In the genomic region with DNA sequence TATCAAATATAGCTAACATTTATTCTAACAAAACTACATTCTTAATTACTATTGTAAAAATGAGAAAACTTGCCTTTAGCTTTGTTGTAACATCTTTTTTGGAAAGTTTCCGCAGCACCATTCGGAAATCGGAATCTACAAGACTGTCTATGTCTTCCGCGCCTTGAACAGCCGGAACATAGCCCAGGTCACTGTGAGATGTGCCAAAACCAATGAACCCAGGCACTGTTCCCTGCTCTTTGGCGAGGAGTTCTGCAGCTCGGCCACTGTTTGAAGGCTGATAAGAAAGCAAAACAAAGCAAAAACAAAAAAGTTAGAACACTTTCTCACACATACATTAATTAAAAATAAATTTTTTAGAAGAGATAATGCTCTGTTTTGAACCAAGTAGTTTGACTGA, we compare ENCODE assay signal across 24 mouse cellular contexts. TPM values are rescaled to one million over a fixed set of nuclear protein-coding genes. Genes with fewer than 3 reads are reported as not detected.
A peak's percentile ranks its signal among the peaks of the same experiment; 100 is the strongest.
DNase-seq lines count a peak whose midpoint lies in the region; ATAC-seq and TF ChIP-seq lines count a peak whose summit lies in the region.
"Had no signal": no experiment of that assay in that cellular context is flagged by ENCODE, and none has a peak within 500 bp of the region (broad histone marks: within the 10 kb centered on the region; RNA-seq: fewer than 3 reads in every experiment).

No protein-coding gene starts in this region.

- H3K36me3 ChIP-seq in forebrain, embryonic 15.5 days, result peaks cover 42% of the 10 kb centered on the region

- H3K4me2 ChIP-seq in forebrain, embryonic 15.5 days (replicated peaks), result no peak overlapping the region
- H3K4me2 ChIP-seq: forebrain, embryonic 13.5 days; heart, embryonic 11.5 days; hindbrain, embryonic 13.5 days had no signal

- no peak overlapping the region for H3K4me3 ChIP-seq in lung, adult 2 months (replicated peaks; ENCODE audit: extremely low read depth, low read depth, low read length)
- no peak overlapping the region for H3K4me3 ChIP-seq in cerebellum, adult 2 months (replicated peaks; ENCODE audit: insufficient read depth, low read depth, low read length)
- no peak overlapping the region for H3K4me3 ChIP-seq in forebrain, embryonic 15.5 days
- H3K4me3 ChIP-seq: forebrain, embryonic 10.5 days; forebrain, embryonic 13.5 days; gastrocnemius, adult 2 months; heart, adult 2 months; hindbrain, embryonic 10.5 days; hindbrain, embryonic 13.5 days had no signal

- no peak overlapping the region for H3K9ac ChIP-seq in forebrain, embryonic 15.5 days (replicated peaks)
- H3K9ac ChIP-seq: forebrain, embryonic 13.5 days; forebrain, postnatal 0 days; hindbrain, embryonic 13.5 days had no signal

- no peak for TF ChIP-seq CTCF in lung, adult 2 months (IDR thresholded peaks at IDR 0.05; ENCODE audit: insufficient read depth, low read length)
- TF ChIP-seq CTCF in cerebellum, adult 2 months (IDR thresholded peaks at IDR 0.05; ENCODE audit: borderline replicate concordance, insufficient read depth, low read depth, low read length), result no peak

- no peaks in the 10 kb centered on the region for H3K9me3 ChIP-seq in forebrain, embryonic 15.5 days
- H3K9me3 ChIP-seq: forebrain, embryonic 13.5 days; hindbrain, embryonic 10.5 days; hindbrain, embryonic 13.5 days had no signal

- no peaks in the 10 kb centered on the region for H3K27me3 ChIP-seq in cerebellum, adult 2 months (ENCODE audit: control insufficient read depth, insufficient read depth, low read length)
- no peaks in the 10 kb centered on the region for H3K27me3 ChIP-seq in forebrain, embryonic 15.5 days
- H3K27me3 ChIP-seq: forebrain, embryonic 13.5 days; hindbrain, embryonic 13.5 days had no signal

- 83% methylated on average over 8 of the region's 8 CpGs for WGBS in lung, adult 2 months
- 83% methylated on average over 8 of the region's 8 CpGs for WGBS in cerebellum, adult 2 months
- WGBS in forebrain, embryonic 15.5 days, result 98% methylated on average over 8 of the region's 8 CpGs

- no peak overlapping the region for H3K27ac ChIP-seq in cerebellum, adult 2 months (ENCODE audit: insufficient read depth, low read length)
- no peak overlapping the region for H3K27ac ChIP-seq in forebrain, embryonic 15.5 days (replicated peaks)
- H3K27ac ChIP-seq: forebrain, embryonic 10.5 days; forebrain, embryonic 13.5 days; gastrocnemius, adult 2 months; heart, adult 2 months; hindbrain, embryonic 10.5 days; hindbrain, embryonic 13.5 days had no signal

- ATAC-seq in forebrain, embryonic 15.5 days (replicated peaks), result no peak
- ATAC-seq: activated CD4-positive, CD25-positive, alpha-beta regulatory T cell, adult 4 months; forebrain, embryonic 13.5 days; forebrain, postnatal 0 days; hindbrain, embryonic 16.5 days had no signal

- H3K4me1 ChIP-seq in lung, adult 2 months (ENCODE audit: control insufficient read depth, insufficient read depth, low read length), result no peaks in the 10 kb centered on the region
- no peaks in the 10 kb centered on the region; the same call in 1 of the 2 replicates for H3K4me1 ChIP-seq in cerebellum, adult 2 months (ENCODE audit: control insufficient read depth, insufficient read depth, low read length)
- peaks cover 9% of the 10 kb centered on the region for H3K4me1 ChIP-seq in forebrain, embryonic 15.5 days

- DNase-seq in heart, adult 11 months, result peak; percentile 87
- DNase-seq in heart, adult 8-10 months (ENCODE audit: low spot score), result no peak
- DNase-seq in kidney, adult 9 months, result peak; percentile 6
- DNase-seq in kidney, adult 18-20 months, result no peak
- peak; percentile 25 for DNase-seq in lung, adult 2 months
- DNase-seq in lung, postnatal 25 days (ENCODE audit: low spot score), result peak; percentile 34
- no peak for DNase-seq in cerebellum, adult 2 months
- DNase-seq: adrenal gland, adult 8-10 months; adrenal gland, postnatal 25 days; cerebellum, adult 11-12 months; cerebellum, adult 9-10 months; cerebellum, postnatal 14 days; forebrain, postnatal 0 days; gastrocnemius, adult 2 months; gastrocnemius, postnatal 14 days; heart, adult 2 months had no signal

- no peak for TF ChIP-seq POLR2A in lung, adult 2 months (IDR thresholded peaks at IDR 0.05; ENCODE audit: borderline replicate concordance, extremely low read depth, low read depth, low read length)
- TF ChIP-seq POLR2A in cerebellum, adult 2 months (IDR thresholded peaks at IDR 0.05; ENCODE audit: borderline replicate concordance, insufficient read depth, low read length), result no peak

RNA-seq across cellular contexts. Expression of a gene that starts 4.9 kb away (rescaled TPM):
- total RNA-seq in heart, adult 8-10 months (2022), result 10 to 100 TPM; 20.4 to 22.8 (median 21.1) TPM
- polyA plus RNA-seq in lung, adult 2 months (2012; rRNA removed), result 3.8 and 6.3 TPM in 2 replicates
- 16.5 and 17.6 TPM in 2 replicates for polyA plus RNA-seq in cerebellum, adult 2 months (2012; rRNA removed)
- polyA plus RNA-seq in forebrain, embryonic 15.5 days (2015; fragmentation: Nextera tagmentation; extraction: Ambion mirVana), result 27.2 and 29.9 TPM in 2 replicates

RNA-seq across cellular contexts. Expression of a gene that starts 12.9 kb away (rescaled TPM):
- total RNA-seq in heart, adult 8-10 months (2022), result 1 to 10 TPM; 4.9 to 6.4 (median 5.5) TPM
- polyA plus RNA-seq in lung, adult 2 months (2012; rRNA removed), result 1.9 and 3.4 TPM in 2 replicates
- polyA plus RNA-seq in cerebellum, adult 2 months (2012; rRNA removed), result 10.2 and 11.5 TPM in 2 replicates
- 10.4 and 11.3 TPM in 2 replicates for polyA plus RNA-seq in forebrain, embryonic 15.5 days (2015; fragmentation: Nextera tagmentation; extraction: Ambion mirVana)

RNA-seq across cellular contexts. Expression of a gene that starts 27.0 kb away (rescaled TPM):
- 10 to 100 TPM; 29.3 to 45.0 (median 37.9) TPM for total RNA-seq in heart, adult 8-10 months (2022)
- 13.9 and 19.0 TPM in 2 replicates for polyA plus RNA-seq in lung, adult 2 months (2012; rRNA removed)
- polyA plus RNA-seq in cerebellum, adult 2 months (2012; rRNA removed), result 65.5 and 71.5 TPM in 2 replicates
- 48.5 and 51.6 TPM in 2 replicates for polyA plus RNA-seq in forebrain, embryonic 15.5 days (2015; fragmentation: Nextera tagmentation; extraction: Ambion mirVana)

Comparison
In these comparisons a context has a peak if more than half of its experiments do, and no peak if none do; other contexts are left out.
1. DNase-seq: peak in heart, adult 11 months (single experiment), kidney, adult 9 months (single experiment), lung, adult 2 months (single experiment) and lung, postnatal 25 days (single experiment); none in heart, adult 8-10 months (single experiment), kidney, adult 18-20 months (single experiment) and cerebellum, adult 2 months (0 of 2).